Mouse (Mus musculus): ENCODE data around the gene Tchhl1. TPM values are rescaled to one million over a fixed set of nuclear protein-coding genes. Genes with fewer than 3 reads are reported as not detected.

Gene Tchhl1
- polyA plus RNA-seq, 1 experiment from 2014 or later = not detected

- H3K36me3 ChIP-seq (ENCODE audit: control insufficient read depth, insufficient read depth, low read length) = no peaks in the 10 kb centered on the region
- H3K27me3 ChIP-seq (ENCODE audit: control insufficient read depth, insufficient read depth, low read length) = no peaks in the 10 kb centered on the region
- ATAC-seq (ENCODE audit: low FRiP score, low TSS enrichment) (peak; percentile 83), DNase-seq (ENCODE audit: low spot score) (peak; percentile 73)
- H3K4me3 ChIP-seq (ENCODE audit: low read depth, low read length) = no peak overlapping the region
- 50% methylated on average over 5 of the region's 5 CpGs for WGBS
- H3K27ac ChIP-seq (replicated peaks) = peak overlapping the region; percentile 90
- no peak overlapping the region; the same call in 1 of the 2 replicates for H3K4me2 ChIP-seq (replicated peaks; ENCODE audit: low read depth)
- H3K4me1 ChIP-seq (replicated peaks; ENCODE audit: control insufficient read depth, insufficient read depth) = no peaks in the 10 kb centered on the region
- no peak for TF ChIP-seq EP300 (optimal IDR thresholded peaks at IDR 0.05)
- TF ChIP-seq CTCF (IDR thresholded peaks at IDR 0.05; ENCODE audit: low read depth) = no peak
- H3K9ac ChIP-seq (ENCODE audit: low read length) = no peak overlapping the region
- no peaks in the 10 kb centered on the region for H3K9me3 ChIP-seq (ENCODE audit: control insufficient read depth, low read length)
These were observed 38.3 kb downstream of the Tchhl1 start for GRCm38 (mm10) chr3:93506881-93507325.

GRCm38 (mm10) chr3:93509301-93509700, 40.7 kb downstream of the Tchhl1 start:
- Histone ChIP-seq H3K4me1 (replicated peaks; ENCODE audit: control insufficient read depth, insufficient read depth) (no peaks in the 10 kb centered on the region), H3K4me2 (replicated peaks; ENCODE audit: low read depth) (no peak overlapping the region), H3K9me3 (ENCODE audit: control insufficient read depth, low read length) (no peaks in the 10 kb centered on the region), H3K27me3 (ENCODE audit: control insufficient read depth, insufficient read depth, low read length) (no peaks in the 10 kb centered on the region), H3K4me3 (ENCODE audit: low read depth, low read length) (no peak overlapping the region), H3K36me3 (ENCODE audit: control insufficient read depth, insufficient read depth, low read length) (no peaks in the 10 kb centered on the region), H3K27ac (replicated peaks) (no peak overlapping the region), H3K9ac (ENCODE audit: low read length) (no peak overlapping the region)
- no peak for TF ChIP-seq CTCF (IDR thresholded peaks at IDR 0.05; ENCODE audit: low read depth)
- no peak for TF ChIP-seq EP300 (optimal IDR thresholded peaks at IDR 0.05)
- DNase-seq (ENCODE audit: low spot score) (no peak), ATAC-seq (ENCODE audit: low FRiP score, low TSS enrichment) (no peak)
- 45% methylated on average over 1 of the region's 1 CpGs for WGBS

GRCm38 (mm10) chr3:93511036-93511435, 42.5 kb downstream of the Tchhl1 start:
- H3K4me2 ChIP-seq (replicated peaks; ENCODE audit: low read depth) = no peak overlapping the region
- H3K4me1 ChIP-seq (replicated peaks; ENCODE audit: control insufficient read depth, insufficient read depth) = no peaks in the 10 kb centered on the region
- H3K27ac ChIP-seq (replicated peaks) = no peak overlapping the region
- ATAC-seq (ENCODE audit: low FRiP score, low TSS enrichment) (no peak), DNase-seq (ENCODE audit: low spot score) (no peak)
- H3K4me3 ChIP-seq (ENCODE audit: low read depth, low read length) = no peak overlapping the region
- H3K9ac ChIP-seq (ENCODE audit: low read length) = no peak overlapping the region
- H3K27me3 ChIP-seq (ENCODE audit: control insufficient read depth, insufficient read depth, low read length) = no peaks in the 10 kb centered on the region
- WGBS = 62% methylated on average over 1 of the region's 1 CpGs
- no peaks in the 10 kb centered on the region for H3K36me3 ChIP-seq (ENCODE audit: control insufficient read depth, insufficient read depth, low read length)
- TF ChIP-seq EP300 (optimal IDR thresholded peaks at IDR 0.05) (no peak), CTCF (IDR thresholded peaks at IDR 0.05; ENCODE audit: low read depth) (no peak)
- no peaks in the 10 kb centered on the region for H3K9me3 ChIP-seq (ENCODE audit: control insufficient read depth, low read length)

- no peak for DNase-seq (ENCODE audit: low spot score)
- WGBS = 94% methylated on average over 1 of the region's 1 CpGs
- Histone ChIP-seq H3K27me3 (ENCODE audit: control insufficient read depth, insufficient read depth, low read length) (no peaks in the 10 kb centered on the region), H3K9me3 (ENCODE audit: control insufficient read depth, low read length) (no peaks in the 10 kb centered on the region), H3K9ac (ENCODE audit: low read length) (no peak overlapping the region), H3K36me3 (ENCODE audit: control insufficient read depth, insufficient read depth, low read length) (no peaks in the 10 kb centered on the region), H3K27ac (replicated peaks) (no peak overlapping the region), H3K4me1 (replicated peaks; ENCODE audit: control insufficient read depth, insufficient read depth) (no peaks in the 10 kb centered on the region), H3K4me2 (replicated peaks; ENCODE audit: low read depth) (no peak overlapping the region), H3K4me3 (ENCODE audit: low read depth, low read length) (no peak overlapping the region)
- no peak for ATAC-seq (ENCODE audit: low FRiP score, low TSS enrichment)
- TF ChIP-seq CTCF (IDR thresholded peaks at IDR 0.05; ENCODE audit: low read depth) (no peak), EP300 (optimal IDR thresholded peaks at IDR 0.05) (no peak)
These were observed 43.2 kb downstream of the Tchhl1 start for GRCm38 (mm10) chr3:93511801-93512200.

- no peaks in the 10 kb centered on the region for H3K9me3 ChIP-seq (ENCODE audit: control insufficient read depth, low read length)
- no peak overlapping the region for H3K4me3 ChIP-seq (ENCODE audit: low read depth, low read length)
These were observed 44.0 kb downstream of the Tchhl1 start for GRCm38 (mm10) chr3:93512386-93513101.

GRCm38 (mm10) chr3:93514628-93515027, 46.1 kb downstream of the Tchhl1 start:
- H3K9me3 ChIP-seq (ENCODE audit: control insufficient read depth, low read length) = no peaks in the 10 kb centered on the region
- no peaks in the 10 kb centered on the region for H3K36me3 ChIP-seq (ENCODE audit: control insufficient read depth, insufficient read depth, low read length)
- TF ChIP-seq CTCF (IDR thresholded peaks at IDR 0.05; ENCODE audit: low read depth) (no peak), EP300 (optimal IDR thresholded peaks at IDR 0.05) (no peak)
- DNase-seq (ENCODE audit: low spot score) = no peak
- H3K27me3 ChIP-seq (ENCODE audit: control insufficient read depth, insufficient read depth, low read length) = no peaks in the 10 kb centered on the region
- no peaks in the 10 kb centered on the region for H3K4me1 ChIP-seq (replicated peaks; ENCODE audit: control insufficient read depth, insufficient read depth)
- ATAC-seq (ENCODE audit: low FRiP score, low TSS enrichment) = no peak
- no peak overlapping the region for H3K27ac ChIP-seq (replicated peaks)
- H3K4me2 ChIP-seq (replicated peaks; ENCODE audit: low read depth) = no peak overlapping the region
- no peak overlapping the region for H3K4me3 ChIP-seq (ENCODE audit: low read depth, low read length)
- WGBS = 92% methylated on average over 3 of the region's 3 CpGs
- H3K9ac ChIP-seq (ENCODE audit: low read length) = no peak overlapping the region

More at GRCm38 (mm10) chr3:93512386-93513101, 44.0 kb downstream of the Tchhl1 start:
- TF ChIP-seq CTCF (IDR thresholded peaks at IDR 0.05; ENCODE audit: low read depth) (no peak), EP300 (optimal IDR thresholded peaks at IDR 0.05) (no peak)
- Histone ChIP-seq H3K36me3 (ENCODE audit: control insufficient read depth, insufficient read depth, low read length) (no peaks in the 10 kb centered on the region), H3K27me3 (ENCODE audit: control insufficient read depth, insufficient read depth, low read length) (no peaks in the 10 kb centered on the region), H3K9ac (ENCODE audit: low read length) (no peak overlapping the region), H3K27ac (replicated peaks) (no peak overlapping the region), H3K4me1 (replicated peaks; ENCODE audit: control insufficient read depth, insufficient read depth) (no peaks in the 10 kb centered on the region), H3K4me2 (replicated peaks; ENCODE audit: low read depth) (no peak overlapping the region)
- 72% methylated on average over 7 of the region's 7 CpGs for WGBS
- DNase-seq (ENCODE audit: low spot score) (no peak), ATAC-seq (ENCODE audit: low FRiP score, low TSS enrichment) (no peak)

Data from stomach, postnatal 0 days (tissue).